Mouse (Mus musculus): Measurements from ENCODE around the gene Arid3a. TPM values are rescaled to one million over a fixed set of nuclear protein-coding genes. Genes with fewer than 3 reads are reported as not detected.

Gene Arid3a
- total and polyA plus RNA-seq, 3 experiments = 11.8 to 17.2 TPM; not detected in 1

DNA sequence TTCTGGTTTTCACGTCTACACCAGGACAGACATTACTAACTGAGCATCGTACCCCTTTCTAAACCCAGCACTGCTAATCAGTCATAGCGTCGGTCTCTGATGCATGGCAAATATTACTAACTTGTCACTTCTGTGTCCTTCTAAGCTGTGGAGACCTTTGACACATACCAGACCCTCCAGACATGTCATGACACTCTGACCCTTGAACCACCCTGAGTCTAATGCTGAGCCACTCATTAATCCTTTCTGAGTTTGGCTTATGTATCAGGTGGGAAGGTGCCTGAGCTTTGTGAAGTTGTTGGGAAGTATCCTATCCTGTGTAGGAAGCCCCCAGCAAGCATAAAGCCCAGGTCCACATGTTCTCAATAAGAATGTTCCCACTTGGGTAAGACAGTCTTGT is 23.0 kb downstream of the Arid3a start:
- no peak overlapping the region for H3K27ac ChIP-seq (ENCODE audit: control insufficient read depth, low read depth, low read length)
- no peak overlapping the region for H3K4me3 ChIP-seq (ENCODE audit: control insufficient read depth in 1 of 2, insufficient read depth in 1 of 2, low read depth in 2 of 2, low read length in 2 of 2)
- H3K4me1 ChIP-seq (ENCODE audit: control insufficient read depth in 1 of 2, insufficient read depth in 2 of 2, low read length in 2 of 2) = no peaks in the 10 kb centered on the region
- TF ChIP-seq ZNF384 (IDR thresholded peaks at IDR 0.05; ENCODE audit: low read depth, low read length) (no peak), UBTF (IDR thresholded peaks at IDR 0.05; ENCODE audit: borderline replicate concordance, insufficient read depth, low read depth, low read length) (no peak), ZC3H11A (IDR thresholded peaks at IDR 0.05; ENCODE audit: low read depth, low read length) (no peak), MAZ (IDR thresholded peaks at IDR 0.05; ENCODE audit: low read depth, low read length) (no peak)
- H3K9me3 ChIP-seq (replicated peaks; ENCODE audit: insufficient read depth, low read length) = no peaks in the 10 kb centered on the region
- H3K9ac ChIP-seq (ENCODE audit: control insufficient read depth, low read depth, low read length, poor library complexity, severe bottlenecking) = no peak overlapping the region
- no peaks in the 10 kb centered on the region for H3K79me2 ChIP-seq (ENCODE audit: control insufficient read depth, insufficient read depth, low read length, poor library complexity)
- no peak for DNase-seq (ENCODE audit: low read depth, low spot score)
- no peaks in the 10 kb centered on the region for H3K36me3 ChIP-seq (ENCODE audit: control insufficient read depth in 1 of 2, insufficient read depth in 2 of 2, low read length in 2 of 2)
- H3K27me3 ChIP-seq (ENCODE audit: control insufficient read depth in 1 of 2, insufficient read depth in 2 of 2, low read length in 2 of 2) = no peaks in the 10 kb centered on the region

DNA sequence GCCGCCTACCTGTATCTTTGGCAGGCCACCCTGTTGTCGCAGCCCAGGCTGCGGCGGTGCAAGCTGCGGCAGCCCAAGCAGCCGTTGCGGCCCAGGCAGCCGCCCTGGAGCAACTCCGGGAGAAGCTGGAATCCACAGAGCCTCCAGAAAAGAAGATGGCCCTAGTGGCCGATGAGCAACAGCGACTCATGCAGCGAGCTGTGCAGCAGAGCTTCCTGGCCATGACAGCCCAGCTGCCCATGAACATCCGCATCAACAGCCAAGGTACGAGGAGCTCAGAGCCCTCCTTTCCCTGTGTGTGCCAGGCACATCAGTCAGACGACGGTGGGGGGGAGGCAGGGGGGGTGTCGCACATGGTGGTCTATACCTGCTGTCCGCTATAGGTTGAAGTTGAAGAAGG is 23.8 kb downstream of the Arid3a start:
- Histone ChIP-seq H3K27ac (ENCODE audit: control insufficient read depth, low read depth, low read length) (no peak overlapping the region), H3K9me3 (replicated peaks; ENCODE audit: insufficient read depth, low read length) (no peaks in the 10 kb centered on the region), H3K4me1 (ENCODE audit: control insufficient read depth in 1 of 2, insufficient read depth in 2 of 2, low read length in 2 of 2) (no peaks in the 10 kb centered on the region), H3K36me3 (ENCODE audit: control insufficient read depth in 1 of 2, insufficient read depth in 2 of 2, low read length in 2 of 2) (no peaks in the 10 kb centered on the region), H3K9ac (ENCODE audit: control insufficient read depth, low read depth, low read length, poor library complexity, severe bottlenecking) (no peak overlapping the region), H3K79me2 (ENCODE audit: control insufficient read depth, insufficient read depth, low read length, poor library complexity) (no peaks in the 10 kb centered on the region), H3K4me3 (ENCODE audit: control insufficient read depth in 1 of 2, insufficient read depth in 1 of 2, low read depth in 2 of 2, low read length in 2 of 2) (no peak overlapping the region), H3K27me3 (ENCODE audit: control insufficient read depth in 1 of 2, insufficient read depth in 2 of 2, low read length in 2 of 2) (no peaks in the 10 kb centered on the region)
- no peak for DNase-seq (ENCODE audit: low read depth, low spot score)
- TF ChIP-seq MYC (IDR thresholded peaks at IDR 0.05; ENCODE audit: low read depth, low read length) (no peak), USF2 (IDR thresholded peaks at IDR 0.05; ENCODE audit: borderline replicate concordance in 1 of 2, insufficient read depth in 1 of 2, low read depth in 1 of 2, low read length in 2 of 2) (no peak), UBTF (IDR thresholded peaks at IDR 0.05; ENCODE audit: borderline replicate concordance, insufficient read depth, low read depth, low read length) (no peak), ETS1 (IDR thresholded peaks at IDR 0.05; ENCODE audit: low read depth, low read length) (no peak), GATA1 (IDR thresholded peaks at IDR 0.05; ENCODE audit: low read depth, low read length) (no peak), ZKSCAN1 (IDR thresholded peaks at IDR 0.05; ENCODE audit: low read depth, low read length) (no peak), POLR2AphosphoS2 (IDR thresholded peaks at IDR 0.05; ENCODE audit: low read length) (no peak), MAZ (IDR thresholded peaks at IDR 0.05; ENCODE audit: low read depth, low read length) (no peak), TCF12 (IDR thresholded peaks at IDR 0.05; ENCODE audit: low read depth, low read length) (no peak), CHD2 (IDR thresholded peaks at IDR 0.05; ENCODE audit: low read length) (no peak)

DNA sequence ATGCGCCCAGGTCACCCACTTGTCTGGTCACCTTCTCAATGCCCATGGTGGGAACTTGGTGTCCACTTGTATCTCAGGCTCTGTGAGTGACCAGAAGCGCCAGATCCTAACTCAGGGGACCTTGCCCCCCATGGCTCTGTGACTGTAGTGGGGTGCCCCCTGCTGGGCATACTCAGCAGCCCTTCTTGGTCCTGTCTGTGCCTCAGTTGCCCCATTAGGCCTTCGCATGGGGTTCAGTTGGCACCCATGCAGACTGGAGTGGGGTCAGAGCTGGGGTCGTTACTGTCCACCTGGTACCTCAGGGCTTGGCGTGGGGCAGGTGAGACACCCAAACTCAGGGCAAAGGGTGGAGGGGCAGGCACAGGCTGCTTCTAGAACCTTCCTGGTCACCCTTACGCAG is 27.1 kb downstream of the Arid3a start:
- H3K9me3 ChIP-seq (replicated peaks; ENCODE audit: insufficient read depth, low read length) = no peaks in the 10 kb centered on the region
- peak; percentile 32 for DNase-seq (ENCODE audit: low read depth, low spot score)
- H3K4me3 ChIP-seq (ENCODE audit: control insufficient read depth in 1 of 2, insufficient read depth in 1 of 2, low read depth in 2 of 2, low read length in 2 of 2) = no peak overlapping the region
- TF ChIP-seq USF1 (IDR thresholded peaks at IDR 0.05; ENCODE audit: low read depth, low read length) = no peak
- peak; percentile 64 to 80 (median 69) for TF ChIP-seq CTCF (IDR thresholded peaks at IDR 0.05 in 2 of 3, conservative IDR thresholded peaks at IDR 0.05 in 1 of 3; ENCODE audit: control insufficient read depth in 1 of 3, insufficient read depth in 1 of 3, low read depth in 2 of 3, low read length in 3 of 3, poor library complexity in 1 of 3, severe bottlenecking in 1 of 3)
- TF ChIP-seq RAD21 (IDR thresholded peaks at IDR 0.05; ENCODE audit: low read depth, low read length) = peak; percentile 48
- peak; percentile 68 for TF ChIP-seq SMC3 (IDR thresholded peaks at IDR 0.05; ENCODE audit: low read depth, low read length)
- TF ChIP-seq ZC3H11A (IDR thresholded peaks at IDR 0.05; ENCODE audit: low read depth, low read length) = 0 out of 2 replicates have a peak, but pooled peaks have one; percentile 34
- H3K36me3 ChIP-seq (ENCODE audit: control insufficient read depth in 1 of 2, insufficient read depth in 2 of 2, low read length in 2 of 2) = no peaks in the 10 kb centered on the region
- 0 out of 4 replicates have a peak, but pooled peaks cover 0 to 2% of the 10 kb centered on the region in 2 experiments for H3K4me1 ChIP-seq (ENCODE audit: control insufficient read depth in 1 of 2, insufficient read depth in 2 of 2, low read length in 2 of 2)
- no peak overlapping the region for H3K27ac ChIP-seq (ENCODE audit: control insufficient read depth, low read depth, low read length)
- no peaks in the 10 kb centered on the region for H3K27me3 ChIP-seq (ENCODE audit: control insufficient read depth in 1 of 2, insufficient read depth in 2 of 2, low read length in 2 of 2)
- H3K79me2 ChIP-seq (ENCODE audit: control insufficient read depth, insufficient read depth, low read length, poor library complexity) = no peaks in the 10 kb centered on the region
- H3K9ac ChIP-seq (ENCODE audit: control insufficient read depth, low read depth, low read length, poor library complexity, severe bottlenecking) = no peak overlapping the region
